Mouse (Mus musculus): ENCODE results near the gene Best3. TPM values are rescaled to one million over a fixed set of nuclear protein-coding genes. Genes with fewer than 3 reads are reported as not detected.

The Best3 gene
- total RNA-seq, 2 experiments from 2014 or later, result 9.2 to 11.7 TPM

DNA sequence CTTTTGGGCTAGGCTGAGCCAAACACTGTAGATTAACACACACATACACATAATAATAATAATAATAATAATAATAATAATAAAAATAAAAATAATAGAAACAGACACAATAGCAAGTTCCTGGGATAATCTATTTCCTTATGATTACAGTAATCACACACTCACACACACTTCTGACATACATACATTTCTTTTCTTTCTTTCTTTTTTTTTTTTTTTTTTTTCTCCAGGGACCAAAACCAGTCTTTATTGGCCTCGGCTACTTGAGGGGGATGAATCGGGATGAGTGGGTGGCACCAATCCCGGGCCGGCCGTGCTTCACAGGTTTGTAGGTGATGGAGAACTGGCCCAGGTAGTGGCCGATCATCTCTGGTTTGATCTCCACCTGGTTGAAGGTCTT is 13.6 kb upstream of the Best3 start, which contains the start of gene Gm10271:
Gene Gm10271, minus strand, starts transcription at position 101 of the 400 bp plus-strand sequence.
- intact Hi-C loops (cut with DNase I; ENCODE audit: low total_unique reads), result no loop called here
- DNase-seq, result no peak

DNA sequence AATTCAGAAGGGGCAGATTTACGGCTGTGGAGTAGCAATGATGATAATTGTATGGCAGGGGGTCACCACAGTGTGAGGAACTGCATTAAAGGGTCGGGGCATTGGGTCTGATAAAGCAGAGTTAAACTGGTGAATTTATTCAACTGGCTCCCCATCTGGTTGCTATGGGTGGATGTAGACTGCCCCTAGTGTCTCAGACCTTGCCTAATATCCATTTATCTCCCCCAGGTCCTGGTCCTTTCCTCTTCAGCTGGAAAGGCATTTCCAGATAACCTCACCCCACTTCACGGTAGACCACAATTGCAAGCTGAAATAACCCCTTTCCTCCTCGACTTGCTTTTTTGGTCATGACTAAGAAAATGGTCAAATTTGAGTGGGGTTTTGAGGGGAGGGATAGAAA is 8.7 kb upstream of the Best3 start:
- DNase-seq, result no peak
- intact Hi-C loops (cut with DNase I; ENCODE audit: low total_unique reads), result loop anchor here (5.0 kb wide), 1 partner anchor 60 kb away; no protein-coding TSS in a partner anchor

DNA sequence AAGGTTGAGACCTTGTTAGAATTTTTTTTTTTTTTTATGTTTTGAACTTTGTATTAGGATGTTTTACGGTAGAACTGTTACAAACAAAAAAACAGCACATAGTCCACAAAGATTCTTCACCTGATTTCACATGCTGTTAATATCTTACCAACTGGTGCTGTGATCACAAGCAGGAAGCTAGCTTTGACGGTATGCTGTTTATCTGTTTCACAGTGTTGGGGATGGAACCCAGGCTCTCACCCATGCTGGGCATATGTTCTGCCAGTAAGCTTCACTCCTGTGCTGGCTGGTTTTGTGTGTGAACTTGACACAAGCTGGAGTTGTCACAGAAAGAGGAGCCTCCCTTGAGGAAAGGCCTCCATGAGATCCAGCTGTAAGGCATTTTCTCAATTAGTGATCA is 8.3 kb upstream of the Best3 start:
- no peak for DNase-seq
- intact Hi-C loops (cut with DNase I; ENCODE audit: low total_unique reads), result loop anchor here (5.0 kb wide), 1 partner anchor 59 kb away; no protein-coding TSS in a partner anchor

DNA sequence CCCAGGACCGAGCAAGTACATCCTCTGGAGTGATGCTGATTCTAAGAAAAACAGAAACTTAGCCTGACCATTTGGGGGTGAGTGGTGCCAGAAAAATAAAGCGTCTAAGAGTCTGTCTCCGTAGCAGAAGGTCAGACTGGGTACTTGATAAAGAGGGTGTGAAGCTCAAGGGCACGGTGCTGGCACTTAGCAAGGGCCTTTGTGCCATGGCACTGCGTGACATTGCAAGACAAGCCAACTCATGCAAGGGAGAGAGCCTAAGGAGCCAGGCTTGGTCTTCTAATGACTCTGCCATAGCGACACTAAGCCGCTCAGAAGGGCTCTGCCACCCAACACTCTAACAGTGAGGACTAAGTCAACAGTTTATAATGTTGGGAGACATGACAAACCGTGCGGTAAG is 7.3 kb upstream of the Best3 start:
- DNase-seq, result no peak
- intact Hi-C loops (cut with DNase I; ENCODE audit: low total_unique reads), result loop anchor here (5.0 kb wide), 1 partner anchor 58 kb away; no protein-coding TSS in a partner anchor

DNA sequence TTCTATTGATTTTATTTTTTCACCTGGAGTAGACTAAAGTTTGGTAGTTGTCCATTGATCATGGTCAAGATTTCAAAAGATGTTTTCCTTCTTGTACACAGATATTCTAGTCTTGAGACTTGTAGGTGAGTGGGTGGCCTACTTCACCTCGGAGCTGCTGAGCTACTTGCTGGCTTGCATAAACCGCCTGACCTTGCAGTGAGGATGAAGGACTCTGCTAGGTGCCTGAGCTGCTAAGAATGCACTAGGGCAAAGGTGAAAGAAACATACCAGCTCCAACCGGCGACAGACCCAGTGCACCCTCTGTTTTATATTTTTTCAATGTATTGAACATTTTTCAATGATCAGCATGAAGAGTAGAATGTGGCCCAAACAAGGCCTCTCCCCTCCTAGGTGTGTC is 5.8 kb upstream of the Best3 start:
- no peak for DNase-seq
- intact Hi-C loops (cut with DNase I; ENCODE audit: low total_unique reads), result no loop called here

DNA sequence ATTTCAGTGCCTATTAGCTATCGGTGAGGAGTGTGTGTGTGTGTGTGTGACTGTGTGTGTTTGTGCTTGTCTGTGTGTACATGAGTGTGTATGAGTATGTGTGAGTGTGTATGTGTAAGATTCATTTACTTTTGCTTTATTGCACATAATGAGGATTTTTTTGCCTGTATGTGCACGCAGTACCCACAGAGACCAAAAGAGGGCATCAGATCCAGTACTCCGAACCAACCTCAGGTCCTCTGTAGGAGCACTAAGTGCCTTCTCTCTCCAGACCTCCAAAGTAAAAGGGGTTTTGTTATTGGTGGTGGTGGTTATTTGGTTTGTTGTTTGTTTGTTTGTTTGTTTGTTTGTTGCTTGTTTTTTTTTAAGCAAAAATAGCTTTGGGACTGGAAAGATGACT is 5.2 kb upstream of the Best3 start:
- DNase-seq, result no peak
- intact Hi-C loops (cut with DNase I; ENCODE audit: low total_unique reads), result no loop called here

DNA sequence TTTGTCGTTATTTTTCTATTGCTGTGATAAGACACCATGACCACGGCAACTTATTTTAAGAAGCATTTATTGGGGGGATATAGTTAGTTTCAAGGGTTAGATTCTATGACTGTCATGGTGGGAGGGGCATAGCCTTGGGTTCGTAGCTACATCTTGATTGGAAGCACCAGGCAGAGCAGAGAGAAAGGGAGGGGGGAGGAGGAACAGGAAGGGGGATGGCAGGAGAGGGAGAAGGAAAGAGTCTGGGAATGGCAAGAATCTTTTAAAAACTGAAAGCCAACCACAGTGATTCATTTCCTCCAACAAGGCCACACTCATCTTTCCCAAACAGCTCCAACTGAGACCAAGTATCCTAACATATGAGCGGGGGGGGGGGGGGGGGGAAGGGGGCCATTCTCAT is 3.6 kb upstream of the Best3 start:
- intact Hi-C loops (cut with DNase I; ENCODE audit: low total_unique reads), result no loop called here
- no peak for DNase-seq

DNA sequence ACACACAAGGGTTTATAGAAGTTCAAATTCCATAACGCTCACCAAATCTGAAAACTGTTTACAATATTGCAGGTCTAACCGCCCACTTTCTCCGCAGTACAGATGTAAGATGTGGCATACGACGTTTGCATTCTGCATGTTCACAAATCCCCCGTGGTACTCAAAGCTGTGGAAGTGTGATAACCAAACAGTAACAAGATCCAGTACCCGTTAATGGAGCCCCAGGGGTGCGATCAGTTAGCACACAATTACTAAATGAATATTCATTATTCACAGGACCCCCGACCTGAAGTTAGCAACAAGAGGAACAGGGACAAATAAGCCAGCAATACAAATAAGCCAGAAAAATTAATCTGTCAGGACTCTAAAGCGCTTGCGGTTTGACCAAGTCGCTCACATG is 1.3 kb upstream of the Best3 start:
- intact Hi-C loops (cut with DNase I; ENCODE audit: low total_unique reads), result no loop called here
- no peak for DNase-seq

DNA sequence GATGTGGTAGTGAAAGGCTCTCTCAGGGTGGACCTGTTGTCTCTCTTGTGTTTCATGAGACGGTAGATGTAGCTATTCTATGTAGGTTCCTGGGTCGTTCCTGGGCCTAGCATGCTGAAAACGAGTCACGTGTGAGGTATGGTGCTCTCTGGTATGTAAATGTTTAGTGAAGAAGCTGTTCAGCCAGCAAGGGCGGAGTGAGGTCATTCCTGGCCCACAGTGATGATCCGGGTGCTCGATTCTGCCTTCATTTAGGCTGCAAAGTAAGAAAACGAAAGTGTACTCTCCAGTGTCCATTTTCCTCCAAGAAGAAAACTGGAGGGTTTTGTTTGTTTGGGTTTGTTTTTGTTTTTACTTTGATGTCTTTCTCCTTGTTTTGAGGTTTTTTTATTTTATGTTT is 7.9 kb downstream of the Best3 start:
- DNase-seq, result no peak
- intact Hi-C loops (cut with DNase I; ENCODE audit: low total_unique reads), result no loop called here

DNA sequence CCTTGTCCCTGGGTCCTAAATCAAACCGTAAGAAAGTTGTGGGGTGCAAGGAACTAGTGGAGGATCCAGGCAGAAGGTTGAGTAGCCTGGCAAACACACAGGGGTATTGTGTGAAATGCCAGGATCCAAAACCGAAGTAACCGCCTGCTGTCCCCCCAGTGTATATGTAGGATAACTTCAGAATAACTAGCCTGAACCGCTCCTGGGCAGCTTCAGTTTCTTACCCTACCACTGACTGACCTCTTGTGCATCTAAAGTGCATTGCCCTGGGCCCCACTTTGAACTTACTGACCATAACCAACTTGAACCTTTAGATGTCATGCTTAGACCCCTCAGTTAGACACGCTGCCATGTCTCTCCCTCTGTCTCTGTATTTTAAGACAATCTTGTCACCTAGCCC is 9.0 kb downstream of the Best3 start:
- no peak for DNase-seq
- intact Hi-C loops (cut with DNase I; ENCODE audit: low total_unique reads), result no loop called here

DNA sequence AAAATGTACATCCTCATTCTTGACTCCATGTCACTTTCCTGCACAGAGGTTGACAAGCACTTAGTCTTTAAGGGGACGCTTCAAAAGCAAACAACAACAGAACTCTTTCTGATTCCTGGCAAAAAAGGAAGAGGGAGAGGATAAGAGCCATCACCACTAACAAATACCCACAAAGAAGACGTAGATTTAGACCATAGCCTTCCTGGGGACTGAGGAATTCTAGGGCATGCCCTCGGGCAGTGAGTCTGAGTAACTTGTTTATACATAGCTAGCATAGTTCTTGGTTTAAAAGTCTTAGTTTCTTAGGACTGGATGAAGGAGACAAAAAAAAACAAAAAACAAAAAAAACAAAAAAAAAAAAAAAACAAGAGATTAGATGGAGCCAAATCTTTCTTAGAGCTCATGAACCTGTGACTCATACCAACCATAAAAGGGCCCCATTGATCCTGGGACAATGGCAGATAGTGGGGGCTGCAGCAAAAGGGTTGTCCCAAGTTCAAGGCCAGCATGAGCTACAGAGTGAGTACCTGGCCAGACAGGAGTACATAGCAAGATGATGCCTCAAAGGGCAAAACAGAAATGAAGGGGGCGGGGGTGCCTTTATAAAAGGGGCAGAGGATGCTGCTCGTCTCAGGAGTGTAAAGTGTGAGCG is 9.6 kb downstream of the Best3 start:
- no peak for DNase-seq
- intact Hi-C loops (cut with DNase I; ENCODE audit: low total_unique reads), result no loop called here

DNA sequence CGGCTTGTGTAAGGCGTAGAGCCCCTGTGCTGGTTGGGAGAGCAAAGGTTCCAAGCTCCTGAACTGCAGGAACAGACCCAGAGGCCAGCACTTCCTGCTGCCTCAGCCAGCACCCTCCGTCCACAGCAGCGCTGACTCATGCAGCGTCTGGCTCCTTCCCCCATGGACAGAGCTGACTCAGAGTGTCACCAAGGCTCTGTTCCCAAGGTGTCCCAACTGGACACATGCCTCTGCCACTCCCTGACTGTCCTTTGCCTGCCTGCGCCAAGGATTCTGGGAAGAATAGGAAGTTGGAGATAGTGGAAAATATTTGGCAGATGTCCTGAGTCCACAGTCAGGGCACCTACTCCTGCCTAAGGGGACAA is 10.1 kb downstream of the Best3 start:
- intact Hi-C loops (cut with DNase I; ENCODE audit: low total_unique reads), result no loop called here
- peak; percentile 73 for DNase-seq

DNA sequence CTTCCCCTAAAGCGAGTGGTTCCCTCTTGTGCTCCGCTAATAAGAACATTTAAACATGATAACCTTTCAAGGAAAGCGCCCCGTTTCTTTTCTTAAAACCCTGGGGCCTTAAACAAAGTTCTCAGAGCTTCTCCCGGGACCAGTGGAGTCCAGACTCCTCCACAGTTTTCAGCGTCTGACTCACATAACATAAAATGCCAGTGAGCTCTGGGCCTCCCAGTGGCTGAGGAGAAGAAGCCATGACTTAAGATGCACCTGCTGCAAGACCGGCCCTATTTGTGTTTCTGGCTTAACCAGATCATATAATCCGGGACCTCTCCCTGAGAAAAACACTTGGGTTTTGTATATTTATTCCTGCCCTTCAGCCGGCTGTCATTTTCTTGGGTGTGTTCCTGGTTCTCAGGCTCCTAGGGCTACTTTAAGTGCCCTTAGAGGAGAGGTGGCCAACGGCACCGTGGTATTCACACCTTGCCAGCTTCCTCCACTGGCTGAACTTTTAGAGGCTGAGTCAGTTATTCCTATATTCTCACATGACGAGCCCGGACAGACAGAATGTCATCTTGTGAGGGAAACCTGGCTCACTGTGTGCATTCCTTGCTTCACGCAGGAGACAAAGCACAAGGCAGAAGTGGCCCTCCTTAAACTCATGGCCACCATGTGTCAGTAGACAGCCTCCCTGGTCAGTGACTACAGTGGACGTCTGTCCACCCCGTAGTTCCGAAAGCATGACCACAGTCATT is 12.8 kb downstream of the Best3 start:
- intact Hi-C loops (cut with DNase I; ENCODE audit: low total_unique reads), result no loop called here
- peak; percentile 16 for DNase-seq

DNA sequence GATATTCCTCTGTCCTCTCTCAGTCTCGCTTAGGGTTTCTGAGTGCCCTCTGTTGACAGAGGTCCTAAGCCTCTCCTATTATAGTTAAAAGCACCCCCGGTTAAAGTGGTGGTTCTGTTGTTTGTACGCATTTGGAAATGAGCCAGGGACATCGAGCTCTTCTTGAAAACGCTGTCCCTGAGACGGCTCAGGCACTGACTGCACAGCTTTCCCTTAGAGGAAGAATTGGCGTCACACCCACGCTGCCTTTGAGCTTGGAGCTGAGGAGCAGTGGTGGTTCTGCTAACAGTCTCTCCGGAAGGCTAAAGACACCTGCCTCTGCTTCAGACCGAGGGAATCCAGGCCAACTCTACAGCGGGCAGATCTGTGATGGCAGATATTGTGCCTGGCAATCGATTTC is 14.9 kb downstream of the Best3 start:
- intact Hi-C loops (cut with DNase I; ENCODE audit: low total_unique reads), result no loop called here
- DNase-seq, result no peak

DNA sequence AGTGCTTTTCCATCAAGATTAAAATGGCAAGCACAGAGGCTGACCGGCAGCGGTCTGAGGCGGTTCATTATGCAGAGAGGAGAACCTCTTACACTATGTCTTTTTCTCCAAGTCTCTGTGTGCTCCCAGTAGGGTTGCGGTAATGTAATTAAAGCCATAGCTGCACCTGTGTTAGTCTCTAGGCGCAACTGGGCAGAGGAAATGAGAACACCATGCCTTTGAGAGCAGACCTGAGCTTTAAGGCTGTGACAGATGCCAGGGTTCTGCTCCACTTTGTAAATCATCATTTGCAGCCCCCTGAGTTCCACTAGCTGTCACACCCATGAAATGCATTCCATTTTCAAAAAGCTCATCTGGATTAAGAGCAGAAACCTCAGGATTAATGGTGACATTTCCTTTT is 18.6 kb downstream of the Best3 start:
- intact Hi-C loops (cut with DNase I; ENCODE audit: low total_unique reads), result no loop called here
- DNase-seq, result no peak

DNA sequence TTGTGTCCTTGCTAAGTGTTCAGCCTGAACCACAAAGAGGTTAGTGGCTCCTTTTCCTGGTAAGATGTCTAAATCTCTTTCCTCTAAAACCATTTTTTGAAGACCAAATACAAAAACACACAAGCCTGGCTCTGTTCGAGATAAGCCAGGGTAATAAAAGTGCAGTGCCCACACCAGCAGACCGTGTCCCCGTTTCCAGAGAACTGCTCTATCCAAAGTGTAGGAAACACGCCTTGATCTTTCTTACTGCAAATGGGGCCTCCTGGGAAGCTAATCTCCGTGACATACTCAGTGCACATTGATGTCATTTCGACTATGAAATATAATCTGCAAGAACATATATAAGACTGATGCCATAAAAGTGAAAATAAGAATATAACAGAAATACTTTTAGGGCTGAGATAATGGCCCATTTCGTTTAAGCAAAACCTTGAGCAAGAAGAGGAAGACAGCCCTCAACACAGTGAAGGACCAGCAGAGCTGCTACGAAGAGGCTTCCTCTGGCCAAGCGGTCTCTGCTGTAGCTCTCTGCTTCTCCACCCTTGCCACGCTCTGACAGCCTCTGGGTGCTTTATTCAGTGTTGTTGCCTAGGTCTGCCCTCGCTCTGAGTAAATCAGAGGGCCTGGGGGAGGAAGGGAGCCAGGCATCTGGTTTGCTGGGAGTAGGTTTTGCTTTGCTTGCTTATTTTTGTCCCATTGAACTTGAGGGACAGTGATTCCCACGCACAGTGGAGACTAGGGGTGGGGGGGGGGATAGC is 19.8 kb downstream of the Best3 start:
- no peak for DNase-seq
- intact Hi-C loops (cut with DNase I; ENCODE audit: low total_unique reads), result no loop called here

DNA sequence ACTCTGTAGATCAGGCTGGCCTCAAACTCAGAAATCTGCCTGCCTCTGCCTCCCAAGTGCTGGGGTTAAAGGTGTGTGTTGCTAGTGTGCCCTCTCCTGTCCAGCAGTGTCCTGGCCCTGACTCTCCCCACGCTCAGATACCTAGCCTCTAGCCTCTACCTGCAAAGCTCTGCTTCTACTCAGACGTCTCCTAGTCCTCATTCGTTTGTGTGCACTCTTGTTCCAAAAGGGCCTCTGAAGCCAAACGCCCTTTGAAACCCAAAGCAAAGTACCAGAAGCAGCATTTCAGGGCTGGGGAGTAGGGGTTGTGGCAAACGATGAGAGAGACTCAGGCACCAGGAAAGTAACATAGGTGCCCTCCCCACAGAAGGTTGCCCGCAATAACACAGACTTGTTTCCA is 23.6 kb downstream of the Best3 start:
- no peak for DNase-seq
- intact Hi-C loops (cut with DNase I; ENCODE audit: low total_unique reads), result no loop called here

DNA sequence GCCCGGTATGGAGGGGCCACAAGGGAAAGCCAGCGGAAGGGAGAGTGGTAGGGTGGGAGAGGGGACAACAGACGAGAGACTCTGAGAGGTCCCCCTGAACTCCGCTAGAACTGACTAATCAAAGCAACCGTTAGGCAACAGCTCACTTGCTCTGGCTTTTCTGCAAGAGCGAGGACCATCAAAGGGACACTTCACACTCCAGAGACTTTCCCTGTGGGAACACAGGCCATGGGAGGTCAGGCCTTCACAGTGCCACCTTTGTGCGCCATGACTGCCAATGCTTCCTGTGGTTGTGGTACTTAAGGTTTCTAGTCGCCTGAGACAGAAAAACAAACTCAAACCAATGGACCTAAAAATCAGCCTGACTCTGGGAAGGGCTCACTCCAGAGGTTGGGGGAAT is 24.9 kb downstream of the Best3 start:
- DNase-seq, result no peak
- intact Hi-C loops (cut with DNase I; ENCODE audit: low total_unique reads), result no loop called here

DNA sequence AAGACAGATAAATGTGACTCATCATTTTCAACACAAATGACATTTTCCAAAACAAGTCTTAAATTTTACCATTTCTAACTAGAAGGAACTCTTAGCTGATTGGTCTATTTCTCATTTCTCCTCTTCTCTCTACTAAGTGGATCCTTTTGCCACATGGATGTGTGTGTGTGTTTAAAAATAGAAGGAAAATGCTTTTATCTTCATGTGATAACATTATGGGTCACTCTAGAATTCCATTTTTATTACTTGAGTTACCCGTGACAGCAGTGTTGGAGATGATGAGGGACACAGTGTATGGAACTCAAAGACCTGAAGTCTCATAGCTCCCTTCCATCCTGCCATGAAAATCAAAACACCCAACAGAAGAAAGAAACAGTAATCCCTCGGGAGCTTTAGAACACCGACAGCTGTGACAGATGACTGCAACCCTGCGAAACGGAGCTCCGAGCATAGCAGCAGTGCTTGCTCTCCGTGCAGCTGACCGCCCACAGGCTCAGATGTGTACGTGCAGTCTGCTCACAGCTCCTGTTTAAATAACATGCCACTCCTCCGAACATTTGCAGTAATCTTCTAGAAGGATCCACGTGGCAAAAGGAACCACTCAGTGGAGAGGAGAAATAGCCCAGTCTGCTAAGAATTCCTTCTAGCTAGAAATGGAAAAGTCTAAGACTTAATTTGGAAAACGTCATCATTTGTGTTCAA is 27.7 kb downstream of the Best3 start:
- no peak for DNase-seq
- intact Hi-C loops (cut with DNase I; ENCODE audit: low total_unique reads), result no loop called here

DNA sequence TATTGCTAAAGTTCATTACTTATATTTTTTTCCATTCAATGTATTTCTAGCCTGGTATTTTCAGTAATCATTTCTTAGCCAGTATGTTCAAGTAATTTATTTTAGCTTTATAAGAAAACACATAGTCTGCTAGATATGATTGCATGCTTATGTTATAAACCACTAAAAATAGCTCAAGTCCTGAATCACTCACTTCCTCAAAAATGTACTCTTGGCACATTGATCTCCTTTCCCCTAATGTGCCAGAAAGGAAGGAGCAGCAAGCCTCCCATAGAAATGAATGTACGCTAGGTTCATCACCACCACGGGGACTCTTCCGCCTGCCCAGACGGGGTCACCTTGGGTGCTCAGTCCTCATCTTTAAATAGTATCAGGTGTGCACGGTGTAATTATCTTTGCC is 28.5 kb downstream of the Best3 start:
- intact Hi-C loops (cut with DNase I; ENCODE audit: low total_unique reads), result no loop called here
- no peak for DNase-seq

All from gastrocnemius, postnatal 14 days (tissue).